Mouse (Mus musculus) stomach, embryonic 14.5 days (tissue): ENCODE measurements at regions not wholly inside any gene's neighbourhood (a gene's known extent, or its start where the extent isn't known, plus 50 kb on each side); places are given as distances from the start of the nearest gene placed in this dataset.

ENCODE experiments used
- ATAC-seq: fragments of 200-750 bp; cut with Nextera tagmentation; 2 replicates; pipeline ENCODE4 v1.8.0; 2017; ENCODE audit warnings: low read depth, moderate TSS enrichment; ENCODE audit not compliant: insufficient number of reproducible peaks, insufficient read depth, low FRiP score
- H3K27ac ChIP-seq: fragments of 300-500 bp; sonication (generic); 2 replicates; pipeline ENCODE4 v1.5.1; 2014; ENCODE audit warnings: mild to moderate bottlenecking, low read length, moderate library complexity, mixed read lengths
- H3K27me3 ChIP-seq: fragments of 300-500 bp; sonication (generic); 2 replicates; pipeline ENCODE4 v1.6.1; 2014; ENCODE audit warnings: low read length, control low read depth, mixed read lengths; ENCODE audit not compliant: control insufficient read depth, insufficient read depth
- H3K36me3 ChIP-seq: fragments of 300-500 bp; sonication (generic); 2 replicates; pipeline ENCODE4 v1.6.1; 2014; ENCODE audit warnings: mild to moderate bottlenecking, control low read depth, low read length, moderate library complexity, mixed read lengths; ENCODE audit not compliant: control insufficient read depth, insufficient read depth
- H3K4me1 ChIP-seq: fragments of 300-500 bp; sonication (generic); 2 replicates; pipeline ENCODE4 v1.6.1; 2014; ENCODE audit warnings: low read length, control low read depth, mixed read lengths; ENCODE audit not compliant: control insufficient read depth, insufficient read depth
- H3K4me2 ChIP-seq: fragments of 300-500 bp; sonication (generic); replicated peaks from 2 replicates; pipeline ENCODE4 v1.6.1; 2014; ENCODE audit warnings: low read depth, low read length, control low read depth
- H3K4me3 ChIP-seq: fragments of 300-500 bp; sonication (generic); 2 replicates; pipeline ENCODE4 v1.5.1; 2014; ENCODE audit warnings: low read depth, low read length, control low read depth
- H3K9ac ChIP-seq: fragments of 300-500 bp; sonication (generic); replicated peaks from 2 replicates; pipeline ENCODE4 v1.6.1; 2014; ENCODE audit warnings: low read depth, mild to moderate bottlenecking, control low read depth, low read length, moderate library complexity, mixed read lengths
- H3K9me3 ChIP-seq: fragments of 300-500 bp; sonication (generic); 2 replicates; pipeline ENCODE4 v1.6.1; 2016; ENCODE audit warnings: low read depth, low read length, control low read depth; ENCODE audit not compliant: control insufficient read depth
- WGBS: fragments of 180-500 bp; shearing (Covaris S2); extraction: QIAGEN DNeasy Blood & Tissue Kit; methylation state at CpG from one replicate; pipeline ENCODE4 v1.1.7; 2014; 5-methylcytosine and 5-hydroxymethylcytosine counted together

DNA sequence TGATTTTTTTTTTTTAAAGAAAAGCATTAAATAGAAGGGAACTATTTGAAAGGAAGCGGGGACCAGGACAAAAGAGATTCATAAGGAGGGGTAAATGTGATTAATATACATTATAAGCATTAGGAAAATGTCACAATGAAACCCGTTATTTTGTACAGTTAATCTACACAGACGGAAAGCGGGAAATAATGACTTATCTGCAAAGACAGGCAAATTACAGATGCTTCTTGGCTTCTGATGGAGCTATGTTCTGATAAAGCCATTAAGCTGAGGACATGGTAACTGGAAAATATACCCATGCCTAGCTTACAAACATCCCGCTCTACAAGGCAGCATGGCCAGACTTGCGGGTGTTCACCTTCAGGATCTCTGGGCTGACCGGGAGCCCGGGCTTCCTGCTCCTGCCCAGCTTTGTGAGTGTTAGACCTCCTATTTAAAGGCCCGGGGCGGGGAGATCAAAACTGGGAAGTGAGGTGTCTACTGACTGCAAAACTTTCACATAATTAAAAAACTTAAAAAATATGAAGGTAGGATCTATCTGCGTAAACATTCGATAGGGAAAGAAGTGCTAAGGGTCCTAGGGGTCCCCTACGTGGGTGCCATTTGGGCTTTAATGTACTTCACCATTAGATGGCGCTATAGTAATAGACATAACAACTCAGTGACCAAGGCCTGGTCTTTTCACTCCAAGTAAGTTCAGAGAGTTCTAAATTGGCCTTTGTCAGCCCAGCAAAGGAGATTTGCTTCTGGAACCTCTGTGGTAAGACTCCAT, 55.5 kb upstream of the Ahctf1 start:
- H3K27me3 ChIP-seq, result no peaks in the 10 kb centered on the region
- no peaks in the 10 kb centered on the region for H3K36me3 ChIP-seq
- no peaks in the 10 kb centered on the region for H3K9me3 ChIP-seq
- no peak overlapping the region for H3K27ac ChIP-seq
- ATAC-seq, result no peak
- WGBS, result 41% methylated on average over 14 of the region's 14 CpGs
- no peak overlapping the region for H3K4me2 ChIP-seq
- H3K9ac ChIP-seq, result no peak overlapping the region
- no peaks in the 10 kb centered on the region for H3K4me1 ChIP-seq
- H3K4me3 ChIP-seq, result no peak overlapping the region

DNA sequence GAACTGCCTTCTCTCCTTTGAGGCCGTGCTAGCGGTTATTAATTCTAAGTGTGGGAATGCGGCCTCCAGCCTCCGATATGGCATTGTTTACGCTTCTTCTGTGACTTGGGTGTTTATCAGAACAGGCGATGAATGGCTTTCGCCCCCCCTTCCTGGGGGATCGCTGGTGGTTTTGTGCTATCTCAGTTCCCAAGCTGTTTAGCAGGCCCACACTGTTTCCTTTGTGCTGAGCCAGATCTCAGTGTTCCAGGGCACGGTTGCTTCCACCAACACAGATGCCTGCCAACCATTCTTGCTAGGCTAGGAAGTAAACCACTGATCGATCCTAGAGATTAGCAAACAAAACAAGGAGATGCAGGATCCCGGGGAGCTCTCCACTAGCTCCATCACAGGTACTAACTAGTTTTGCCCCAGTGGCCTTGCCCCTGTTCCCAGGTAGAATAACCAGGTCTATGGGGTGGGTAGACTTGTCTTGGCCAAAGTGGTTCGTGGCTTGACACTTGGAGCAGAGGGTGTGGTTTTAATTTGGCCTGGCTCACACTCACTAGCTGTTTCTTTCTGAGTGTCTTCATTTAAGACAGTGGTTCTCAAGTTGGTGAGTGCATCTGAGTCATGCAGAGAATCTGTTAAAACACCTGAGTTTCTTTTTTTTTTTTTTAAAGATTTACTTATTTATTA, 50.9 kb upstream of the Ahctf1 start:
- WGBS, result 21% methylated on average over 12 of the region's 12 CpGs
- no peak overlapping the region for H3K27ac ChIP-seq
- H3K4me1 ChIP-seq, result 0 out of 2 replicates have a peak, but pooled peaks cover 3% of the 10 kb centered on the region
- no peaks in the 10 kb centered on the region for H3K36me3 ChIP-seq
- no peak overlapping the region for H3K4me2 ChIP-seq
- ATAC-seq, result no peak
- no peaks in the 10 kb centered on the region for H3K27me3 ChIP-seq
- no peak overlapping the region for H3K4me3 ChIP-seq
- H3K9me3 ChIP-seq, result no peaks in the 10 kb centered on the region
- H3K9ac ChIP-seq, result no peak overlapping the region
